ENCODE assay signal across 8 mouse cellular contexts in genomic region chr12:87148136-87148535, GRCm38 (mm10). TPM values are rescaled to one million over a fixed set of nuclear protein-coding genes. Genes with fewer than 3 reads are reported as not detected.
DNase-seq lines count a peak whose midpoint lies in the region; ATAC-seq and TF ChIP-seq lines count a peak whose summit lies in the region.

No protein-coding gene starts in this region.

- no peak for TF ChIP-seq RAD21 in MEL (IDR thresholded peaks at IDR 0.05; ENCODE audit: low read depth, low read length)

- H3K9ac ChIP-seq in MEL (ENCODE audit: control insufficient read depth, low read depth, low read length, poor library complexity, severe bottlenecking): peak overlapping the region; percentile 92
- H3K9ac ChIP-seq in intestine, embryonic 14.5 days (ENCODE audit: low read length): peak overlapping the region; percentile 64
- peak overlapping the region; percentile 77 for H3K9ac ChIP-seq in liver, embryonic 15.5 days

- no peak for ATAC-seq in intestine, embryonic 14.5 days (replicated peaks; ENCODE audit: low FRiP score, low TSS enrichment, low read depth)
- no peak for ATAC-seq in liver, embryonic 15.5 days (ENCODE audit: insufficient read depth)

- H3K27ac ChIP-seq in gastrocnemius, adult 2 months: peak overlapping the region; percentile 91
- peak overlapping the region; percentile 67 for H3K27ac ChIP-seq in MEL (ENCODE audit: control insufficient read depth, low read depth, low read length)
- H3K27ac ChIP-seq in intestine, embryonic 14.5 days (ENCODE audit: low read depth): peak overlapping the region; percentile 92
- peak overlapping the region; percentile 86 for H3K27ac ChIP-seq in liver, embryonic 15.5 days (replicated peaks)

- no peak for TF ChIP-seq CTCF in gastrocnemius, adult 2 months (IDR thresholded peaks at IDR 0.05)
- TF ChIP-seq CTCF in MEL (IDR thresholded peaks at IDR 0.05 in 2 of 3, conservative IDR thresholded peaks at IDR 0.05 in 1 of 3; ENCODE audit: control insufficient read depth in 1 of 3, insufficient read depth in 1 of 3, low read depth in 2 of 3, low read length in 3 of 3, poor library complexity in 1 of 3, severe bottlenecking in 1 of 3): no peak

- peaks cover 0 to 6% of the 10 kb centered on the region in 2 experiments; a peak in 1 of 4 replicates for H3K4me1 ChIP-seq in MEL (ENCODE audit: control insufficient read depth in 1 of 2, insufficient read depth in 2 of 2, low read length in 2 of 2)
- H3K4me1 ChIP-seq in intestine, embryonic 14.5 days (replicated peaks; ENCODE audit: control insufficient read depth, insufficient read depth, low read length): peaks cover 5% of the 10 kb centered on the region; the same call in 1 of the 2 replicates
- H3K4me1 ChIP-seq in liver, embryonic 15.5 days (replicated peaks): peaks cover 20% of the 10 kb centered on the region

- no peak for TF ChIP-seq POLR2A in MEL (IDR thresholded peaks at IDR 0.05; ENCODE audit: control insufficient read depth in 1 of 2, insufficient read depth in 1 of 2, low read depth in 1 of 2, low read length in 2 of 2, poor library complexity in 1 of 2)

- H3K4me3 ChIP-seq in gastrocnemius, adult 2 months: peak overlapping the region; percentile 100
- H3K4me3 ChIP-seq in MEL (ENCODE audit: control insufficient read depth in 1 of 2, insufficient read depth in 1 of 2, low read depth in 2 of 2, low read length in 2 of 2): peak overlapping the region; percentile 85 to 88
- peak overlapping the region; percentile 69 for H3K4me3 ChIP-seq in intestine, embryonic 14.5 days (ENCODE audit: low read depth, low read length)
- H3K4me3 ChIP-seq in liver, embryonic 15.5 days (replicated peaks): peak overlapping the region; percentile 92

- no peaks in the 10 kb centered on the region for H3K9me3 ChIP-seq in MEL (replicated peaks; ENCODE audit: insufficient read depth, low read length)
- peaks cover 6% of the 10 kb centered on the region; the same call in 1 of the 2 replicates for H3K9me3 ChIP-seq in intestine, embryonic 14.5 days (ENCODE audit: control insufficient read depth, low read length)
- no peaks in the 10 kb centered on the region for H3K9me3 ChIP-seq in liver, embryonic 15.5 days (replicated peaks)

- H3K36me3 ChIP-seq in MEL (ENCODE audit: control insufficient read depth in 1 of 2, insufficient read depth in 2 of 2, low read length in 2 of 2): peaks cover 0 to 9% of the 10 kb centered on the region in 2 experiments; a peak in 2 of 4 replicates
- H3K36me3 ChIP-seq in intestine, embryonic 14.5 days (ENCODE audit: control insufficient read depth, insufficient read depth, low read length): no peaks in the 10 kb centered on the region
- H3K36me3 ChIP-seq in liver, embryonic 15.5 days (replicated peaks): peaks cover 12% of the 10 kb centered on the region

- WGBS in intestine, embryonic 14.5 days: 26% methylated on average over 15 of the region's 15 CpGs
- 15% methylated on average over 15 of the region's 15 CpGs for WGBS in liver, embryonic 15.5 days (ENCODE audit: insufficient replicate concordance)

- H3K27me3 ChIP-seq in MEL (ENCODE audit: control insufficient read depth in 1 of 2, insufficient read depth in 2 of 2, low read length in 2 of 2): no peaks in the 10 kb centered on the region
- no peaks in the 10 kb centered on the region for H3K27me3 ChIP-seq in intestine, embryonic 14.5 days (replicated peaks; ENCODE audit: control insufficient read depth, insufficient read depth, low read length)
- H3K27me3 ChIP-seq in liver, embryonic 15.5 days: no peaks in the 10 kb centered on the region

- H3K4me2 ChIP-seq in intestine, embryonic 14.5 days (ENCODE audit: low read length): peak overlapping the region; percentile 67
- peak overlapping the region; percentile 94 for H3K4me2 ChIP-seq in liver, embryonic 15.5 days

- no peak for TF ChIP-seq EP300 in MEL (IDR thresholded peaks at IDR 0.05; ENCODE audit: low read depth in 1 of 2, low read length in 2 of 2)

- H3K79me2 ChIP-seq in MEL (ENCODE audit: control insufficient read depth, insufficient read depth, low read length, poor library complexity): peaks cover 4% of the 10 kb centered on the region

- no peak for DNase-seq in gastrocnemius, adult 2 months
- DNase-seq in gastrocnemius, postnatal 4 days (ENCODE audit: low spot score in 2 of 2): no peak
- DNase-seq in MEL (ENCODE audit: low read depth, low spot score): no peak
- DNase-seq in intestine, embryonic 14.5 days (ENCODE audit: low spot score): no peak
- no peak for DNase-seq in frontal cortex, postnatal 14 days (ENCODE audit: low spot score in 2 of 2)
- no peak for DNase-seq in right cerebral cortex, postnatal 4 days
- no peak for DNase-seq in spleen, postnatal 14 days (ENCODE audit: low spot score in 2 of 2)

- intact Hi-C loops in gastrocnemius, adult 2 months (cut with DNase I): no loop called here

TF ChIP-seq in MEL, 35 proteins besides CTCF, POLR2A, EP300 and RAD21:
- no peak for TF ChIP-seq BHLHE40 (IDR thresholded peaks at IDR 0.05; ENCODE audit: borderline replicate concordance, low read depth, low read length)
- no peak for TF ChIP-seq GATA1 (IDR thresholded peaks at IDR 0.05; ENCODE audit: low read depth, low read length)
- no peak for TF ChIP-seq ETS1 (IDR thresholded peaks at IDR 0.05; ENCODE audit: low read depth, low read length)
- no peak for TF ChIP-seq MYC (IDR thresholded peaks at IDR 0.05; ENCODE audit: low read depth, low read length)
- TF ChIP-seq SMC3 (IDR thresholded peaks at IDR 0.05; ENCODE audit: low read depth, low read length): no peak
- no peak for TF ChIP-seq CHD1 (IDR thresholded peaks at IDR 0.05; ENCODE audit: low read depth, low read length)
- no peak for TF ChIP-seq KAT2A (conservative IDR thresholded peaks at IDR 0.05; ENCODE audit: low read depth, low read length)
- no peak for TF ChIP-seq CHD2 (IDR thresholded peaks at IDR 0.05; ENCODE audit: low read length)
- no peak for TF ChIP-seq MXI1 (IDR thresholded peaks at IDR 0.05; ENCODE audit: low read depth, low read length)
- TF ChIP-seq HCFC1 (IDR thresholded peaks at IDR 0.05; ENCODE audit: low read depth, low read length): no peak
- no peak for TF ChIP-seq RCOR1 (IDR thresholded peaks at IDR 0.05; ENCODE audit: low read depth, low read length)
- no peak for TF ChIP-seq POLR2AphosphoS5 (IDR thresholded peaks at IDR 0.05; ENCODE audit: borderline replicate concordance, low read depth, low read length)
- no peak for TF ChIP-seq MAZ (IDR thresholded peaks at IDR 0.05; ENCODE audit: low read depth, low read length)

RNA-seq across cellular contexts. Expression of gene Pomt2, which starts 0.4 kb away (rescaled TPM):
- total RNA-seq in gastrocnemius, adult 2 months (2021): 1 to 10 TPM; 6.2 to 6.3 TPM
- 10 to 100 TPM; 12.3 to 14.6 TPM for total RNA-seq in gastrocnemius, postnatal 4 days (2021)
- 10.2 and 11.1 TPM in 2 replicates for total RNA-seq in MEL (2012; rRNA removed)
- 10 to 100 TPM in 1 of 2 experiments, not detected in 1; 12.9 TPM for polyA plus RNA-seq in MEL (2012; ENCODE audit: insufficient read depth in 1 of 2, insufficient read length in 2 of 2, low read depth in 1 of 2, low replicate concordance in 2 of 2, missing spikeins in 1 of 2)
- polyA plus RNA-seq in intestine, embryonic 14.5 days (2014; fragmentation: Nextera tagmentation; extraction: Ambion mirVana): 17.1 and 19.2 TPM in 2 replicates
- polyA plus RNA-seq in liver, embryonic 15.5 days (2015; fragmentation: Nextera tagmentation; extraction: Ambion mirVana): 3.8 and 4.0 TPM in 2 replicates

RNA-seq across cellular contexts. Expression of gene Gstz1, which starts 1.2 kb away (rescaled TPM):
- 10 to 100 TPM; 33.1 to 40.2 TPM for total RNA-seq in gastrocnemius, adult 2 months (2021)
- total RNA-seq in gastrocnemius, postnatal 4 days (2021): 10 to 100 TPM; 52.4 to 56.7 TPM
- total RNA-seq in MEL (2012; rRNA removed): 16.3 and 18.0 TPM in 2 replicates
- 10 to 100 TPM in 1 of 2 experiments, not detected in 1; 33.3 TPM for polyA plus RNA-seq in MEL (2012; ENCODE audit: insufficient read depth in 1 of 2, insufficient read length in 2 of 2, low read depth in 1 of 2, low replicate concordance in 2 of 2, missing spikeins in 1 of 2)
- 47.7 and 48.8 TPM in 2 replicates for polyA plus RNA-seq in intestine, embryonic 14.5 days (2014; fragmentation: Nextera tagmentation; extraction: Ambion mirVana)
- polyA plus RNA-seq in liver, embryonic 15.5 days (2015; fragmentation: Nextera tagmentation; extraction: Ambion mirVana): 99.1 and 101 TPM in 2 replicates

RNA-seq across cellular contexts. Expression of gene Ngb, which starts 45.8 kb away (rescaled TPM):
- total RNA-seq in gastrocnemius, adult 2 months (2021): under 1 TPM; 0.14 to 0.20 TPM
- total RNA-seq in gastrocnemius, postnatal 4 days (2021): not detected
- total RNA-seq in MEL (2012; rRNA removed): not detected in 2 replicates
- not detected for polyA plus RNA-seq in MEL (2012; ENCODE audit: insufficient read depth in 1 of 2, insufficient read length in 2 of 2, low read depth in 1 of 2, low replicate concordance in 2 of 2, missing spikeins in 1 of 2)
- polyA plus RNA-seq in intestine, embryonic 14.5 days (2014; fragmentation: Nextera tagmentation; extraction: Ambion mirVana): 1.0 and 1.8 TPM in 2 replicates
- polyA plus RNA-seq in liver, embryonic 15.5 days (2015; fragmentation: Nextera tagmentation; extraction: Ambion mirVana): 0.16 TPM in 1 of 2 replicates, not detected in the other

RNA-seq across cellular contexts. Expression of gene Samd15, which starts 51.4 kb away (rescaled TPM):
- not detected for total RNA-seq in gastrocnemius, adult 2 months (2021)
- total RNA-seq in gastrocnemius, postnatal 4 days (2021): under 1 TPM; 0.36 to 0.86 TPM
- total RNA-seq in MEL (2012; rRNA removed): 0.20 and 0.62 TPM in 2 replicates
- polyA plus RNA-seq in MEL (2012; ENCODE audit: insufficient read depth in 1 of 2, insufficient read length in 2 of 2, low read depth in 1 of 2, low replicate concordance in 2 of 2, missing spikeins in 1 of 2): 10 to 100 TPM in 1 of 2 experiments, not detected in 1; 24.0 TPM
- polyA plus RNA-seq in intestine, embryonic 14.5 days (2014; fragmentation: Nextera tagmentation; extraction: Ambion mirVana): 1.1 and 1.4 TPM in 2 replicates
- 4.8 and 6.8 TPM in 2 replicates for polyA plus RNA-seq in liver, embryonic 15.5 days (2015; fragmentation: Nextera tagmentation; extraction: Ambion mirVana)

RNA-seq across cellular contexts. Expression of gene Tmed8, which starts 52.1 kb away (rescaled TPM):
- total RNA-seq in gastrocnemius, adult 2 months (2021): 1 to 10 TPM; 1.6 to 2.2 TPM
- total RNA-seq in gastrocnemius, postnatal 4 days (2021): 1 to 10 TPM; 3.8 to 4.6 TPM
- total RNA-seq in MEL (2012; rRNA removed): 4.7 and 5.0 TPM in 2 replicates
- polyA plus RNA-seq in MEL (2012; ENCODE audit: insufficient read depth in 1 of 2, insufficient read length in 2 of 2, low read depth in 1 of 2, low replicate concordance in 2 of 2, missing spikeins in 1 of 2): 1 to 10 TPM in 1 of 2 experiments, not detected in 1; 6.9 TPM
- polyA plus RNA-seq in intestine, embryonic 14.5 days (2014; fragmentation: Nextera tagmentation; extraction: Ambion mirVana): 2.6 TPM in 2 replicates
- 0.39 and 0.40 TPM in 2 replicates for polyA plus RNA-seq in liver, embryonic 15.5 days (2015; fragmentation: Nextera tagmentation; extraction: Ambion mirVana)
